Mouse (Mus musculus): Measurements from ENCODE around the gene Hlf.

- no peak for TF ChIP-seq POLR2A (IDR thresholded peaks at IDR 0.05; ENCODE audit: borderline replicate concordance, control insufficient read depth, low read depth, low read length)
- TF ChIP-seq CTCF (IDR thresholded peaks at IDR 0.05; ENCODE audit: control insufficient read depth, insufficient read depth, low read length): no peak
Observed at GRCm38 (mm10) chr11:90381113-90381512, 9.6 kb downstream of the Hlf start.
